Mouse (Mus musculus) heart, embryonic 14.5 days (tissue): ENCODE measurements around the gene Jhy. TPM values are rescaled to one million over a fixed set of nuclear protein-coding genes. Genes with fewer than 3 reads are reported as not detected.

ENCODE experiments used
- ATAC-seq: fragments of 200-750 bp; cut with Nextera tagmentation; 2 replicates; pipeline ENCODE4 v1.8.0; 2017; ENCODE audit warnings: low read depth, moderate TSS enrichment; ENCODE audit not compliant: insufficient number of reproducible peaks, insufficient read depth, low FRiP score
- H3K27ac ChIP-seq, 2 experiments: fragments of 200-500 bp in 1 of 2; fragments of 300-500 bp in 1 of 2; sonication (generic) in 1 of 2; replicated peaks in 1 of 2; 2 replicates each; pipeline ENCODE4 v1.5.1; 2012 to 2014; ENCODE audit warnings: low read depth in 2 of 2, low read length in 2 of 2, control low read depth in 1 of 2, mild to moderate bottlenecking in 1 of 2, mixed read lengths in 1 of 2; ENCODE audit not compliant: control insufficient read depth in 1 of 2, insufficient read depth in 1 of 2
- H3K27me3 ChIP-seq: fragments of 300-500 bp; sonication (generic); 2 replicates; pipeline ENCODE4 v1.6.1; 2014; ENCODE audit warnings: mild to moderate bottlenecking, low read length, control low read depth; ENCODE audit not compliant: control insufficient read depth, insufficient read depth
- H3K36me3 ChIP-seq: fragments of 300-500 bp; sonication (generic); 2 replicates; pipeline ENCODE4 v1.6.1; 2014; ENCODE audit warnings: mild to moderate bottlenecking, control low read depth, low read length, mixed read lengths; ENCODE audit not compliant: control insufficient read depth, insufficient read depth
- H3K4me1 ChIP-seq, 2 experiments: fragments of 200-500 bp in 1 of 2; fragments of 300-500 bp in 1 of 2; sonication (generic) in 1 of 2; 2 replicates each; pipeline ENCODE4 v1.6.1; 2012 to 2014; ENCODE audit warnings: low read length in 2 of 2, control low read depth in 1 of 2, mixed read lengths in 1 of 2; ENCODE audit not compliant: control insufficient read depth in 2 of 2, insufficient read depth in 2 of 2
- H3K4me2 ChIP-seq: fragments of 300-500 bp; sonication (generic); 2 replicates; pipeline ENCODE4 v1.6.1; 2014; ENCODE audit warnings: mild to moderate bottlenecking, low read length
- H3K4me3 ChIP-seq, 2 experiments: fragments of 200-500 bp in 1 of 2; fragments of 300-500 bp in 1 of 2; sonication (generic) in 1 of 2; 2 replicates each; pipeline ENCODE4 v1.5.1; 2012 to 2014; ENCODE audit warnings: low read length in 2 of 2, mild to moderate bottlenecking in 2 of 2, control low read depth in 1 of 2, low read depth in 1 of 2, moderate library complexity in 1 of 2; ENCODE audit not compliant: control insufficient read depth in 1 of 2, insufficient read depth in 1 of 2
- H3K9ac ChIP-seq: fragments of 300-500 bp; sonication (generic); 2 replicates; pipeline ENCODE4 v1.6.1; 2014; ENCODE audit warnings: mild to moderate bottlenecking, low read length
- H3K9me3 ChIP-seq: fragments of 300-500 bp; sonication (generic); 2 replicates; pipeline ENCODE4 v1.6.1; 2016; ENCODE audit warnings: low read length, control low read depth; ENCODE audit not compliant: control insufficient read depth
- WGBS: fragments of 180-500 bp; shearing (Covaris S2); extraction: QIAGEN DNeasy Blood & Tissue Kit; methylation state at CpG from one replicate; pipeline ENCODE4 v1.1.7; 2014; 5-methylcytosine and 5-hydroxymethylcytosine counted together
- polyA plus RNA-seq: library from polyadenylated mRNA; unstranded; fragments of >200 nt; fragmentation: Nextera tagmentation; extraction: Ambion mirVana; gene quantifications from 2 replicates; pipeline ENCODE4 v1.2.1, GENCODE M21; 2014

Gene Jhy
- not detected in 2 replicates for polyA plus RNA-seq

DNA sequence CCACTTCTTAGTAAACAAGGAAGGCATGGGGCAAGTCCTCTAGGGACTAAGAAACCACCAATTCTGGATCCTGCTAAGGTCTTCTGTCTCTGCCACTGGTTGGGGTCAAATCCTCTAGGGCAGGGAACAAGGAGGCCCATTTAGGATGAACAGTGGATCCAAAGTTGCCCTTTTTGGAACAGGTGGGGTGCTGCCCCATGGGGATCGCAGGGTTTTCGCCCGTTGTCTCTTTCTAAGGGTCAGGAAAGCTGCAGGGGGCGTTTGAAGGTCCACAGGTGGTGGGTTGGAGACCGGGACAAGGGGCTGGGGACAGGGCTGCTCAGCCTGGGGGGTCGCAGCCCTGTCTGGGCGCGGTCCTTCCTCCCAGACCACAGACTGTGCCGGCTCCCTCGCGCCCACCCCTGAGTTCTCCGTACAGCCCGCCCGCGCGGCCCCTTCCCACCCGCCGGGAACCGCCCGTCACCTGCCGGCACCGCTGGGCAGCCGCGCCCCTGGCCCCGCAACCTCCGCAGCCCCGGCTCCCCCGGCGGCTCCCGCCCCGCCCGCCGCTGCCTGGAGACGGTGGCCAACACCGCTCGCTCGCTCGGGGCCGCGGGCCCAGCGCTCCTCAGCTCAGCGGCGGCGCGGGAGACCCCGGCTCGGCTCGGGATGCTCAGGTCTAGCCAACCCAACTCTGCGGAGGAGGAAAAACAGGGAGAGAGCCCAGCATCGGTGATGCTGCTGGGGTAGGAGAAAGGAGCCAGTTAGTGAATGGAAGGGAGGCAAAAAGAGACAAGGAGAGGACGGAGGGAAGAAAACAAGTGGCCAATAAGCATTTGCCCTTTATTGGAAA, at the start of gene Jhy:
Jhy (minus strand) TSS at position 533 of the 832 bp plus-strand sequence.
- Histone ChIP-seq H3K4me1 (peaks cover 2 to 8% of the 10 kb centered on the region in 2 experiments; a peak in 1 of 4 replicates), H3K36me3 (no peaks in the 10 kb centered on the region), H3K27me3 (peaks cover 45% of the 10 kb centered on the region), H3K27ac (no peak within 1 kb of the TSS), H3K4me3 (peak within 1 kb of the TSS; percentile 37 to 48), H3K4me2 (peak within 1 kb of the TSS; percentile 80), H3K9me3 (no peaks in the 10 kb centered on the region), H3K9ac (peak within 1 kb of the TSS; percentile 57; the same call in 1 of the 2 replicates)
- WGBS, result 1% methylated on average over 50 of the region's 51 CpGs
- no peak for ATAC-seq

DNA sequence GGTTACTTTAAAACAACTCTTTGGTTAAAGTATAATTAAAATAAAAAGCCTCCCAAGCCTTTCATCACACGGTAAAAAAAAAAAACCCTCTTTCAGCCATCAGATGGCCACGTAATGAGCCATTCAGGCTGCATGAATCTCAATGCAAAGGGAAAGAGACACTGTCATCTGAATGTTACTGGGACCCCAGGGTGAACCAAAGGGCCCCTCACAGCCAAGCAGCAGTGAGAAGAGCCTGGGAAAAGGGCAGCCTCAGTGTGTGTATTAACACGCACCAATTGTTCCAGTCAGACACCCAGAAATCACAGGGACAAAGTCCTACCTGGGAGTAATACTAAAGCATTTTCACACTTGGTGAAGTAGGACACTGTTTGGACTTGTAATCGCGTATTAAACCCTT, 48.5 kb upstream of the Jhy start:
- Histone ChIP-seq H3K9ac (no peak overlapping the region), H3K4me2 (no peak overlapping the region), H3K4me3 (no peak overlapping the region), H3K4me1 (no peaks in the 10 kb centered on the region), H3K27me3 (no peaks in the 10 kb centered on the region), H3K36me3 (peaks cover 4% of the 10 kb centered on the region), H3K27ac (no peak overlapping the region), H3K9me3 (no peaks in the 10 kb centered on the region)
- ATAC-seq, result no peak
- 92% methylated on average over 5 of the region's 5 CpGs for WGBS

- WGBS, result 84% methylated on average over 13 of the region's 13 CpGs
- Histone ChIP-seq H3K4me1 (no peaks in the 10 kb centered on the region), H3K9me3 (no peaks in the 10 kb centered on the region), H3K27me3 (no peaks in the 10 kb centered on the region), H3K36me3 (peaks cover 4% of the 10 kb centered on the region), H3K4me3 (no peak overlapping the region), H3K4me2 (no peak overlapping the region), H3K27ac (no peak overlapping the region), H3K9ac (no peak overlapping the region)
- ATAC-seq, result no peak
Observed at GRCm38 (mm10) chr9:41011512-41012436, 47.9 kb upstream of the Jhy start.

DNA sequence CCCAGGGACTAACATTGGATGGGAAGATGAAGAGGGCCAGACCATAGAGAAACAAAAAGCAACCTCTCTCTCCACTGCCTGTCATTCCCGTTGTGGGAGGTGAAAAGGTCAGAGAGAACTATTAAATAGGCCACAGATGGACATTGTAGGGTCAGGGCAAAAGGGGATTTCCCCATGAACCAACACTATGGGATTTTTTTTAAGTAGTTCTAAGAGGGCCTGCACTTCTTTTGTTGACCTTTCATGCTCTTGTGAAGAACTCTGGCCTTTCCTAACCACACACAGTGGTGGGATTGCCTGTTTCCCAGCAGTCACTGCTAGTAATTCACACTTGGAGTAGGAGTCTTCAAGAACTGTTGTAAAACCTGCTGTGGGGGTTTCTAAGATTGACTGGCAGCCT, 43.9 kb upstream of the Jhy start:
- H3K27me3 ChIP-seq, result no peaks in the 10 kb centered on the region
- no peak overlapping the region for H3K4me3 ChIP-seq
- H3K4me1 ChIP-seq, result no peaks in the 10 kb centered on the region; a peak in 1 of 4 replicates
- no peaks in the 10 kb centered on the region for H3K9me3 ChIP-seq
- no peak overlapping the region for H3K9ac ChIP-seq
- no peak overlapping the region for H3K4me2 ChIP-seq
- H3K27ac ChIP-seq, result no peak overlapping the region
- no peak for ATAC-seq
- WGBS, result 66% methylated on average over 1 of the region's 1 CpGs
- H3K36me3 ChIP-seq, result no peaks in the 10 kb centered on the region

DNA sequence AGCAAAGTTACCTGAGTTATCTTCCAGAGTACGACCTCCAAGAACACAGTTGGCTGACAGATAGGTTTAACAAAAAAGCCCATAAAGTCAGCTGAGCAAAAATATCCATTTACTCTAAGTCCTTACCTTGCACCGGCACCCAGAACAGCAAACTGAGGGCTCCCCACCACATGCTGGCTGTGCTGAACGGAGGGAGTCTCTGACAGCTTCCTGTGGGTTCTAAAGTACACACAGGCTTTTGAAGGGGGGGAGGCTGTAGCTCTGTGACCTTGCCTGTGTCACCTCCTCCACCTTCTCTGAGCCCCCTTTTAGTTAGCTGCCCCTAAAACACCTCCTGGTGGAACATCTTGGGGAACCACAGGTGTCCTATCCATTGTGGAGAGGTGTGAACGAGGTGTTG, 40.5 kb upstream of the Jhy start, which contains the start of gene Crtam:
Crtam (minus strand) TSS at position 214 of the 400 bp plus-strand sequence.
- H3K27me3 ChIP-seq, result no peaks in the 10 kb centered on the region
- no peaks in the 10 kb centered on the region; a peak in 1 of 4 replicates for H3K4me1 ChIP-seq
- 15% methylated on average over 4 of the region's 4 CpGs for WGBS
- no peak within 1 kb of the TSS for H3K4me3 ChIP-seq
- no peak within 1 kb of the TSS for H3K27ac ChIP-seq
- no peak within 1 kb of the TSS for H3K4me2 ChIP-seq
- H3K36me3 ChIP-seq, result no peaks in the 10 kb centered on the region
- no peaks in the 10 kb centered on the region for H3K9me3 ChIP-seq
- no peak for ATAC-seq
- no peak within 1 kb of the TSS for H3K9ac ChIP-seq

DNA sequence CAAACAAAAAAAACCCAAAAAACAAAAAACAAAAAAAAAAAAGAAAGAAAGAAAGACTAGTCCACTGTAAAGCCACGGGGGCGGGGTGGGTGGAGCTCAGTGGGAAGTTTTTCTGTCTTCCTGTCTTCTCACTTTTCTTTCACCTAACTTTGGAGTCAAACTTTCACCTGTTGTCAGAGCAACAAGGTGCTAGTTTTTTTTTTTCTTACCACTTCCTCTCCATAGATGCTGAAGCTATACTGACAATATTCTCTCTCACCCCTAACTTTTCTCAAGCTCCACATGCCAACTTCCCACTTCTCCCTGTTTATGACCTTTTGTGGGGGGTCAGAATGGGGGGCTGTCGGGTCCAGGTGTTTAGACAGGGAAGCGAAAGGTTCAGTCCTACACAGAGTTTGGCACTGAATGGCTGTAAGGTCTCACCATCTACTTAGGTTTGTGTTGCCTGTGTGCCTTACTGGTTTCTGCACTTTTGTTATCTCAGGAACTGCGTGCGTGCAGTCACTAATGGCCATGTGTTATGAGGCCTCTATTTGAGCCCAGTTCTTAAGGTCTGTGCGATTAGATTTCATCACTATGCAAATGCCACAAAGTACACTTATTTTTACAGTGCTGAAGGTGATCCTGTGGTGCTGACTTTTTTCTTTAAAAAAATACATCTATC, 33.3 kb upstream of the Jhy start:
- no peak overlapping the region for H3K4me3 ChIP-seq
- H3K4me1 ChIP-seq, result no peaks in the 10 kb centered on the region
- WGBS, result 76% methylated on average over 7 of the region's 7 CpGs
- H3K27me3 ChIP-seq, result no peaks in the 10 kb centered on the region
- no peak overlapping the region for H3K4me2 ChIP-seq
- H3K9ac ChIP-seq, result no peak overlapping the region
- H3K27ac ChIP-seq, result no peak overlapping the region
- no peaks in the 10 kb centered on the region for H3K36me3 ChIP-seq
- no peaks in the 10 kb centered on the region for H3K9me3 ChIP-seq
- no peak for ATAC-seq

- Histone ChIP-seq H3K4me2 (no peak overlapping the region), H3K9ac (no peak overlapping the region), H3K4me3 (no peak overlapping the region), H3K36me3 (no peaks in the 10 kb centered on the region), H3K9me3 (no peaks in the 10 kb centered on the region), H3K27me3 (no peaks in the 10 kb centered on the region), H3K27ac (no peak overlapping the region), H3K4me1 (no peaks in the 10 kb centered on the region)
- no peak for ATAC-seq
- WGBS, result 67% methylated on average over 5 of the region's 5 CpGs
Observed at GRCm38 (mm10) chr9:40994075-40994474, 30.2 kb upstream of the Jhy start.
